In the genomic region with DNA sequence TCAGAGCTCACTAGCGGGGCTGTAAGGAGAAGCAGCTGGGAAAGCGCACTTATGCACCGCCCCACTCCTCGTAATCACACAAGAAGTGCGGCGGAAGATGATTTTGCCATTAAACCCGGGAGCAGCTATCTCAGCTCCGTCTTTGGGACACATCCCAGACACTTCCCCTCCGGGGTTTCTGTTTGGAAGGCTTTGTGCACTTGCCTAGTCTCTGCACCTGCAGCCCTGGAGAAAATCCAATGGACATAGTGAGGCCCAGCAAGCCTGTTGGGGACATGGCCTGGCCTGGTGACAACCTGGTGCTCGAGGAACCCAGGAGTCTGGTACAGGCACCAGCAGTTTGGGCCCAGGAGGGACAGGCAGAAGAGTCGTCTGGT, we compare ENCODE assay signal across 8 mouse cellular contexts. TPM values are rescaled to one million over a fixed set of nuclear protein-coding genes. Genes with fewer than 3 reads are reported as not detected.
A peak's percentile ranks its signal among the peaks of the same experiment; 100 is the strongest.
DNase-seq lines count a peak whose midpoint lies in the region; ATAC-seq and TF ChIP-seq lines count a peak whose summit lies in the region.

No protein-coding gene starts in this region.

- no peaks in the 10 kb centered on the region for H3K9me3 ChIP-seq in heart, embryonic 10.5 days
- H3K9me3 ChIP-seq in ES-Bruce4 (replicated peaks; ENCODE audit: control insufficient read depth, insufficient read depth, low read length, poor library complexity, severe bottlenecking), result no peaks in the 10 kb centered on the region
- H3K9me3 ChIP-seq in intestine, embryonic 15.5 days, result no peaks in the 10 kb centered on the region

- TF ChIP-seq POLR2A in ES-Bruce4 (IDR thresholded peaks at IDR 0.05; ENCODE audit: insufficient read depth, low read length), result no peak
- TF ChIP-seq POLR2A in myocyte (IDR thresholded peaks at IDR 0.05; ENCODE audit: insufficient read length, low read depth), result no peak

- H3ac ChIP-seq in myocyte (ENCODE audit: control insufficient read depth, insufficient read length), result peak overlapping the region; percentile 12

- WGBS in heart, embryonic 10.5 days, result 8% methylated on average over 11 of the region's 11 CpGs
- 6% methylated on average over 11 of the region's 11 CpGs for WGBS in intestine, embryonic 15.5 days

- no peaks in the 10 kb centered on the region for H3K27me3 ChIP-seq in heart, embryonic 10.5 days (ENCODE audit: insufficient read depth, poor library complexity, severe bottlenecking)
- H3K27me3 ChIP-seq in ES-Bruce4 (ENCODE audit: control insufficient read depth, insufficient read depth, low read length, poor library complexity, severe bottlenecking) (no peaks in the 10 kb centered on the region), myocyte (ENCODE audit: control insufficient read depth, insufficient read depth, insufficient read length) (peaks cover 11% of the 10 kb centered on the region)
- H3K27me3 ChIP-seq in intestine, embryonic 15.5 days (replicated peaks), result no peaks in the 10 kb centered on the region

- no peak for TF ChIP-seq CTCF in ES-Bruce4 (IDR thresholded peaks at IDR 0.05; ENCODE audit: low read depth, low read length)

- 0 out of 2 replicates have a peak, but pooled peaks have one; percentile 1 for TF ChIP-seq EP300 in ES-Bruce4 (IDR thresholded peaks at IDR 0.05; ENCODE audit: insufficient read depth, low read depth, low read length)

- ATAC-seq in intestine, embryonic 15.5 days, result no peak; the same call in 1 of the 2 replicates

- peaks cover 4% of the 10 kb centered on the region for H3K79me2 ChIP-seq in myocyte (ENCODE audit: control insufficient read depth, insufficient read depth)

- peaks cover 17% of the 10 kb centered on the region for H3K36me3 ChIP-seq in heart, embryonic 10.5 days
- H3K36me3 ChIP-seq in ES-Bruce4 (ENCODE audit: control insufficient read depth, insufficient read depth, low read length, poor library complexity, severe bottlenecking), result 0 out of 2 replicates have a peak, but pooled peaks cover 12% of the 10 kb centered on the region
- H3K36me3 ChIP-seq in intestine, embryonic 15.5 days, result peaks cover 3% of the 10 kb centered on the region; the same call in 1 of the 2 replicates
- H3K36me3 ChIP-seq in myocyte (ENCODE audit: control insufficient read depth, insufficient read depth), result peaks cover 11% of the 10 kb centered on the region

- H3K9ac ChIP-seq in ES-Bruce4 (ENCODE audit: low read depth, poor library complexity, severe bottlenecking), result no peak overlapping the region
- peak overlapping the region; percentile 30 for H3K9ac ChIP-seq in intestine, embryonic 15.5 days

- DNase-seq in heart, embryonic 10.5 days (ENCODE audit: low spot score), result no peak
- DNase-seq in heart, adult 18-20 months, result no peak
- DNase-seq in fat pad, adult 2 months (ENCODE audit: extremely low read depth, low read depth, low spot score), result peak; percentile 14
- no peak for DNase-seq in embryo, embryonic 9.5 days (ENCODE audit: extremely low spot score)
- DNase-seq in adipocyte (ENCODE audit: low spot score), result no peak

- peak overlapping the region; percentile 80 for H3K4me3 ChIP-seq in heart, embryonic 10.5 days
- H3K4me3 ChIP-seq in ES-Bruce4 (ENCODE audit: low read depth, low read length) (peak overlapping the region; percentile 69), myocyte (peak overlapping the region; percentile 57)
- peak overlapping the region; percentile 81 for H3K4me3 ChIP-seq in intestine, embryonic 15.5 days (replicated peaks)

- peaks cover 28% of the 10 kb centered on the region for H3K4me1 ChIP-seq in heart, embryonic 10.5 days
- peaks cover 5% of the 10 kb centered on the region for H3K4me1 ChIP-seq in ES-Bruce4 (ENCODE audit: control insufficient read depth, insufficient read depth, low read length)
- peaks cover 20% of the 10 kb centered on the region for H3K4me1 ChIP-seq in intestine, embryonic 15.5 days (replicated peaks)

- peak overlapping the region; percentile 90; the same call in 1 of the 2 replicates for H3K27ac ChIP-seq in heart, embryonic 10.5 days
- no peak overlapping the region for H3K27ac ChIP-seq in ES-Bruce4 (ENCODE audit: insufficient read depth, low read length)
- no peak overlapping the region for H3K27ac ChIP-seq in intestine, embryonic 15.5 days

- H3K4me2 ChIP-seq in intestine, embryonic 15.5 days (replicated peaks), result peak overlapping the region; percentile 76
- H3K4me2 ChIP-seq in myocyte (ENCODE audit: low read depth), result peak overlapping the region; percentile 73

TF ChIP-seq in myocyte, 11 proteins besides CTCF, POLR2A, EP300 and RAD21:
- TF ChIP-seq E2F4 (IDR thresholded peaks at IDR 0.05; ENCODE audit: insufficient read depth) (no peak), REST (IDR thresholded peaks at IDR 0.05; ENCODE audit: insufficient read depth, insufficient read length) (no peak), TCF12 (IDR thresholded peaks at IDR 0.05; ENCODE audit: insufficient read depth, poor library complexity, severe bottlenecking) (no peak), SRF (IDR thresholded peaks at IDR 0.05; ENCODE audit: control insufficient read depth, insufficient read length, low read depth) (no peak), MAX (IDR thresholded peaks at IDR 0.05; ENCODE audit: low read depth) (no peak), MYOD1 (IDR thresholded peaks at IDR 0.05; ENCODE audit: control insufficient read depth in 1 of 3, insufficient read length in 2 of 3, low read depth in 2 of 3) (no peak), CEBPB (IDR thresholded peaks at IDR 0.05; ENCODE audit: insufficient read depth, poor library complexity, severe bottlenecking) (no peak), POLR2AphosphoS2 (IDR thresholded peaks at IDR 0.05; ENCODE audit: insufficient read length, low read depth) (no peak)

RNA-seq across cellular contexts. Expression of a gene that starts 0.3 kb away (rescaled TPM):
- polyA plus RNA-seq in heart, embryonic 10.5 days (2016; fragmentation: Nextera tagmentation; extraction: Ambion mirVana), result 114 and 121 TPM in 2 replicates
- 10 to 100 TPM; 49.9 to 50.2 TPM for total RNA-seq in heart, adult 18-20 months (2021)
- polyA plus RNA-seq in ES-Bruce4 (2011; ENCODE audit: insufficient read depth, insufficient read length, low read depth, missing spikeins), result 115 and 127 TPM in 2 replicates
- polyA plus RNA-seq in intestine, embryonic 15.5 days (2015; fragmentation: Nextera tagmentation; extraction: Ambion mirVana), result 90.3 and 94.7 TPM in 2 replicates
- 46.2 TPM for polyA plus RNA-seq in myocyte (2012; fragmentation: generic; extraction: Trizol)

RNA-seq across cellular contexts. Expression of a gene that starts 49.3 kb away (rescaled TPM):
- 2.3 and 4.4 TPM in 2 replicates for polyA plus RNA-seq in heart, embryonic 10.5 days (2016; fragmentation: Nextera tagmentation; extraction: Ambion mirVana)
- total RNA-seq in heart, adult 18-20 months (2021), result 10 to 100 TPM; 33.2 to 35.2 TPM
- polyA plus RNA-seq in ES-Bruce4 (2011; ENCODE audit: insufficient read depth, insufficient read length, low read depth, missing spikeins), result 0.26 TPM in 1 of 2 replicates, not detected in the other
- polyA plus RNA-seq in intestine, embryonic 15.5 days (2015; fragmentation: Nextera tagmentation; extraction: Ambion mirVana), result 1.3 TPM in 2 replicates
- 49.5 TPM for polyA plus RNA-seq in myocyte (2012; fragmentation: generic; extraction: Trizol)
